Mouse (Mus musculus) forebrain, embryonic 15.5 days (tissue): ENCODE data around the gene Irs4. TPM values are rescaled to one million over a fixed set of nuclear protein-coding genes. Genes with fewer than 3 reads are reported as not detected.

Source experiments
- ATAC-seq: fragments of 200-750 bp; cut with Nextera tagmentation; replicated peaks from 2 replicates; pipeline ENCODE4 v1.8.0; 2017; ENCODE audit warnings: mild to moderate bottlenecking, moderate TSS enrichment, moderate library complexity
- H3K27ac ChIP-seq: fragments of 300-500 bp; sonication (generic); replicated peaks from 2 replicates; pipeline ENCODE4 v1.5.1; 2015; ENCODE audit warnings: mild to moderate bottlenecking, inconsistent platforms
- H3K27me3 ChIP-seq: fragments of 300-500 bp; sonication (generic); 2 replicates; pipeline ENCODE4 v1.6.1; 2015; ENCODE audit warnings: inconsistent platforms
- H3K36me3 ChIP-seq: fragments of 300-500 bp; sonication (generic); 2 replicates; pipeline ENCODE4 v1.6.1; 2015; ENCODE audit warnings: mild to moderate bottlenecking, inconsistent platforms
- H3K4me1 ChIP-seq: fragments of 300-500 bp; sonication (generic); 2 replicates; pipeline ENCODE4 v1.6.1; 2015; ENCODE audit warnings: inconsistent platforms
- H3K4me2 ChIP-seq: fragments of 300-500 bp; sonication (generic); replicated peaks from 2 replicates; pipeline ENCODE4 v1.6.1; 2015; ENCODE audit warnings: mild to moderate bottlenecking, inconsistent platforms
- H3K4me3 ChIP-seq: fragments of 300-500 bp; sonication (generic); 2 replicates; pipeline ENCODE4 v1.5.1; 2015; ENCODE audit warnings: mild to moderate bottlenecking, inconsistent platforms
- H3K9ac ChIP-seq: fragments of 300-500 bp; sonication (generic); replicated peaks from 2 replicates; pipeline ENCODE4 v1.6.1; 2015; ENCODE audit warnings: mild to moderate bottlenecking, inconsistent platforms
- H3K9me3 ChIP-seq: fragments of 300-500 bp; sonication (generic); 2 replicates; pipeline ENCODE4 v1.6.1; 2016; ENCODE audit warnings: inconsistent platforms
- WGBS: fragments of 180-500 bp; shearing (Covaris S2); methylation state at CpG from one replicate; pipeline ENCODE4 v1.1.7; 2015; ENCODE audit warnings: mixed read lengths; 5-methylcytosine and 5-hydroxymethylcytosine counted together
- polyA plus RNA-seq: library from polyadenylated mRNA; unstranded; fragments of >200 nt; fragmentation: Nextera tagmentation; extraction: Ambion mirVana; gene quantifications from 2 replicates; pipeline ENCODE4 v1.2.1, GENCODE M21; 2015

The Irs4 gene
- polyA plus RNA-seq: 0.83 and 1.2 TPM in 2 replicates

DNA sequence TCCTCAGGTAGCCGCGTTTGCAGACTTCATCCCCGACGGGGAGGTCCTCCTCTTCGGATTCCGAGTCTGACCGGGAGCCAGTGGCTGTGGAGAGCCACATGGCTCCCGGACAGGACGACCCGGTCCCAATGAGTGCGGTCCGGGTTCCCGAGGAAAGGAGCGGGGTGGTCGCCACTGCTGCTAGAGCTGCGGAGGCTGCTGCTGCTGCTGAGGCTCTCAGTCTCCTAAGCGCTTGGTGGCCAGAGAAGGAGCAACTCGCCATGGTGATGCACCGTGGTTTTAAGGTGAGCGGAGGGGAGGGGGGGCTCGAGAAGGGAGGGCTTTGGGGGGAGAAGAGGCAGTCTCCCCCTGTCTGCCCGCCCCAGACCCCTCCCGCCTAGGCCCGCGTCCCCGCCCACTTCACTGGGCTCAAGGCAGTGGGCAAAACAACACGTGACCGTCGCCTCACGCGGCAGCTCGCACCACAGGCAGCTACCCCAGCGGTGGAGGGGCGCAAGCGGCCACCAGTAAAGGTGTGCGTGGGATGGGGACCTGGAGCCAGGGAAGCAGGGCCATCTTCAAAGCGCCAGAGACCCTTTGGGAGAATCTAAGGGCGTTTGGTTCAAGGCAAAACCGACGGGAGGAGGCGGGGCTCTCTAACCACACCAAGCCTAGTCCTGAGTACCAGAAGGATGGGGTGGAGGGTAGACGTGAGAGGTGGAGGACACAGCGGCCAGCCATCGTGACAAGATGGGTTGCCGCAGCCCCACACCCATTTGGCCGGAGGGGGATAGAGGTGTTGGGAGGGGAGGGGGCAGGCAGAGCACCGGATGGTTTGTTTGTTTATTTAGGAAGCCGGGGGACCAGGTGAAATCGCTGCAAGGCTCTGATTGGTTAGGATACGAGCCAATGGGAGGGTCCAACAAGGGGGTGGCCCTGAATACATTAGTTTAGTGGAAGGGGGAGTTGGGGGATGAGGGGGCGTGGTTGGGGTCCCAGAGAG is at the start of gene Irs4:
Gene Irs4 (minus strand): TSS at position 327 of the 982 bp plus-strand sequence.
- peak within 1 kb of the TSS; percentile 42 for H3K4me3 ChIP-seq
- no peaks in the 10 kb centered on the region for H3K36me3 ChIP-seq
- no peaks in the 10 kb centered on the region for H3K9me3 ChIP-seq
- peak; percentile 75 for ATAC-seq
- H3K27ac ChIP-seq: no peak within 1 kb of the TSS
- H3K27me3 ChIP-seq: peaks cover 42% of the 10 kb centered on the region
- peaks cover 27% of the 10 kb centered on the region for H3K4me1 ChIP-seq
- WGBS: 26% methylated on average over 43 of the region's 51 CpGs
- peak within 1 kb of the TSS; percentile 63 for H3K4me2 ChIP-seq
- H3K9ac ChIP-seq: peak within 1 kb of the TSS; percentile 13; the same call in 1 of the 2 replicates

GRCm38 (mm10) chrX:141750360-141750759 is 25.3 kb upstream of the Irs4 start:
- no peak overlapping the region for H3K4me2 ChIP-seq
- no peak overlapping the region for H3K9ac ChIP-seq
- H3K4me3 ChIP-seq: no peak overlapping the region
- ATAC-seq: no peak
- H3K27me3 ChIP-seq: no peaks in the 10 kb centered on the region
- no peaks in the 10 kb centered on the region for H3K9me3 ChIP-seq
- H3K36me3 ChIP-seq: no peaks in the 10 kb centered on the region
- 76% methylated on average over 2 of the region's 2 CpGs for WGBS
- H3K4me1 ChIP-seq: no peaks in the 10 kb centered on the region
- H3K27ac ChIP-seq: no peak overlapping the region

DNA sequence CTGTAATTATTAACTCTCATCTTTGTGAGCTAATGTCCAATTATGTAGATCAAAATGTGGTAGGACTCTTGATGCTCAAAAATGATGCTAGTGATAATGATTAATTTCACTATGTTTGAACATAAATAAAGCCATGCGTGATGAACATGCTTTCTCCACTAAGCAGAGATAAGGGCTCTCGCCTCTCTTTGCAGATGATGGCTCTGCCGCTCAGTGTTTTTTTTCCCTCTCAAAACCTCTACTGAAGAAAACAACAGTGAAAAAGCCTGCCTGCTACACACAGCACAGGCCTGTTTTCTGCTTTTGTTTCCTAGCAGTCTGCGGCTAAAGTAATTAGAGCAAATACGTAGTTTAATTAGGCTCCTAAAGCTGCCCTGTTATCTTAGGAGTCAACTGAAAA is 4.5 kb upstream of the Irs4 start:
- H3K36me3 ChIP-seq: no peaks in the 10 kb centered on the region
- no peak overlapping the region for H3K27ac ChIP-seq
- H3K9me3 ChIP-seq: no peaks in the 10 kb centered on the region
- H3K27me3 ChIP-seq: peaks cover 12% of the 10 kb centered on the region
- no peak overlapping the region for H3K4me2 ChIP-seq
- H3K9ac ChIP-seq: no peak overlapping the region
- 29% methylated on average over 5 of the region's 5 CpGs for WGBS
- no peak overlapping the region for H3K4me3 ChIP-seq
- H3K4me1 ChIP-seq: peaks cover 10% of the 10 kb centered on the region; the same call in 1 of the 2 replicates
- no peak for ATAC-seq

- no peak overlapping the region for H3K27ac ChIP-seq
- H3K4me1 ChIP-seq: peaks cover 27% of the 10 kb centered on the region
- H3K36me3 ChIP-seq: no peaks in the 10 kb centered on the region
- peaks cover 47% of the 10 kb centered on the region for H3K27me3 ChIP-seq
- H3K9ac ChIP-seq: peak overlapping the region; percentile 13; the same call in 1 of the 2 replicates
- peak overlapping the region; percentile 63 for H3K4me2 ChIP-seq
- peak overlapping the region; percentile 42 for H3K4me3 ChIP-seq
- no peaks in the 10 kb centered on the region for H3K9me3 ChIP-seq
- ATAC-seq: peak; percentile 49
- 20% methylated on average over 52 of the region's 52 CpGs for WGBS
These were observed 622 bp downstream of the Irs4 start for GRCm38 (mm10) chrX:141724391-141724891.

- Histone ChIP-seq H3K27me3 (peaks cover 47% of the 10 kb centered on the region), H3K9ac (0 out of 2 replicates have a peak overlapping the region, but pooled peaks have one; percentile 13), H3K4me3 (peak overlapping the region; percentile 42), H3K36me3 (no peaks in the 10 kb centered on the region), H3K4me1 (peaks cover 27% of the 10 kb centered on the region), H3K4me2 (peak overlapping the region; percentile 63), H3K9me3 (no peaks in the 10 kb centered on the region), H3K27ac (no peak overlapping the region)
- no peak for ATAC-seq
- 29% methylated on average over 16 of the region's 16 CpGs for WGBS
These were observed 1.1 kb downstream of the Irs4 start for GRCm38 (mm10) chrX:141723936-141724335.

DNA sequence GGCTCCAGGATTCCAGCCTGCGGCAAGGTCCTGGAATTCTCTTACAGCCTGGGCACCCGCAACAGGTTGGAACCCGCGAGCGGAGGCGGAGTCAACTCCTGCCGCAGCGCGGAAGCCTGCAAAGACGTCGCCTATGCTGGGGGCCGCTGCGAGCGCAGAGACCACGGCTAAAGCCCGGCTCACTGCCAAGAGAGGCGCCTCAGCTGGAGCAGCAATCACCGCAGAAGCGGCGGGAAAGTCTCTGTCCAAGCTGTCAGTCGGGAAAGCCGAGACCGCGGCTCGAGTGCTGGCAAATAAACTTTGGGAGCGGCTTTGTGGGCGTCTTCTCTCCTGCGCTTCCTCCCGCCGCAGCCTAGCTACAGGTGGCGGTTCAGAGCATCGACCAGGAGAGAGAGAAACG is 3.3 kb downstream of the Irs4 start:
- Histone ChIP-seq H3K4me3 (peak overlapping the region; percentile 37), H3K4me1 (peaks cover 27% of the 10 kb centered on the region), H3K4me2 (peak overlapping the region; percentile 53), H3K36me3 (no peaks in the 10 kb centered on the region), H3K9me3 (no peaks in the 10 kb centered on the region), H3K27me3 (peaks cover 47% of the 10 kb centered on the region), H3K9ac (no peak overlapping the region), H3K27ac (no peak overlapping the region)
- WGBS: 22% methylated on average over 33 of the region's 33 CpGs
- ATAC-seq: no peak

Other genes with a start within 250 kb of the Irs4 start
- 5.4 and 5.6 TPM in 2 replicates for gene Col4a5, start 249.9 kb downstream of the Irs4 start, polyA plus RNA-seq
- gene Gm15294, start 150.0 kb upstream of the Irs4 start, polyA plus RNA-seq: not detected in 2 replicates